Mouse (Mus musculus) left cerebral cortex, adult 8-10 months (tissue): ENCODE results near the gene Vamp5. TPM values are rescaled to one million over a fixed set of nuclear protein-coding genes. Genes with fewer than 3 reads are reported as not detected.

Source experiments
- DNase-seq, 2 experiments: peaks; one replicate each; pipeline ENCODE4 v3.0.0; 2022; ENCODE audit warnings: low spot score in 2 of 2
- total RNA-seq, 4 experiments: library from RNA; stranded (reverse); gene quantifications; 2 replicates each; pipeline ENCODE4 v1.2.4; 2022

Gene Vamp5
- total RNA-seq, 4 experiments from 2014 or later: 4.4 to 8.6 (median 6.9) TPM

DNA sequence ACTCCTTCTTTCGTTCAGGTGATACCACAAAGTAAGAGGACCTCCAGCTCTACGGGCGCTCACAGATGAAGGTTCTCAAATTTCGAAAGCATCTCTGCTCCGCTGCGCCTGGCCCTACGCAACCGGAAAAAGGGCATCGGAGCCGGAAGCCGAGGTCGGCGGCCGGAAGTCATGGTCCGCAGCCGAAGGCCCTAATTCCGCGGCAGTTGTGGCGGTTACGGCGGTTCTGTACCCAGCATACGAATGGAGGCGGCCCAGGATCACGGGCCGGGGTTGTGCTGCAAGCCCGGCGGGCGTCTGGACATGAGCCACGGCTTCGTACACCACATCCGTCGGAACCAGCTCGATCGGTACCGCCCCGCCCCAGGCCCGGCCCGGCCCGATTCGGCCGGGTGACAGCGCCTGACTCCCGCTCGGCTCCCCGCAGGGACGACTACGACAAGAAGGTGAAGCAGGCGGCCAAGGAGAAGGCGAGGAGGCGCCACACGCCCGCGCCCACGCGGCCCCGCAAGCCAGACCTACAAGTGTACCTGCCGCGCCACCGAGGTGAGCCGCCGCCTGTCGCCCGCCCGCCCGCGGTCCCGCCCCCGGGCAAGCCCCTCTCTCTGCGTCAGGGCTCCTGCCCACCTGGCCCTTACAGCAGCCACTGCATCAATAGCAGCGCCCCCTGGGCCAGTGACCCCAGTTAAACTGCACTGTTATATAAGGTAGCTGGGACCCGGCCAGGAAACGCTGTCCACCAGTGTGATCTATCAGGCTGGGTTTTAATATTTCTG lies 32.9 kb downstream of the Vamp5 start, which contains the start of gene 0610030E20Rik:
Gene 0610030E20Rik (plus strand): TSS at position 152 of the 776 bp plus-strand sequence.
- DNase-seq: peak in 1 of 2 experiments; percentile 69

- DNase-seq: no peak
These were observed 34.0 kb downstream of the Vamp5 start for GRCm38 (mm10) chr6:72346261-72346660.

DNA sequence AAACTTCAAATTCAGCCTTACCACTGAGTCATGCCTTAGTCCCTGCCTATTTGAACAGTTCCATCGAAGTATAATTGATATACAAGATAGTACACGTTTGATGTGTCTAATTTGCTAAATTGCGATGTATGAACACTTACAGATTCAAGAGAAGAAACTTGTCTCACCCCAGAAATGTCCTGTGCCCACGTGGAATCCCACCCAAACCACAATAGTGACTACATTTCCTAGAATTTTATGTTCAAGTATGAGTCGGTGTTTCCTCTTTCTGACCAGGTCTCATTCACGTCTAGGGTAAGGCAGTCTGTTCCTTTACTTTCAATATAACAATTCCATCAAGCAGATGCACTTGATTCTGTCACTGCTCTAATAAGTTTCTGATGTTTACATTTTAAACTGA lies 34.6 kb downstream of the Vamp5 start:
- no peak for DNase-seq

DNA sequence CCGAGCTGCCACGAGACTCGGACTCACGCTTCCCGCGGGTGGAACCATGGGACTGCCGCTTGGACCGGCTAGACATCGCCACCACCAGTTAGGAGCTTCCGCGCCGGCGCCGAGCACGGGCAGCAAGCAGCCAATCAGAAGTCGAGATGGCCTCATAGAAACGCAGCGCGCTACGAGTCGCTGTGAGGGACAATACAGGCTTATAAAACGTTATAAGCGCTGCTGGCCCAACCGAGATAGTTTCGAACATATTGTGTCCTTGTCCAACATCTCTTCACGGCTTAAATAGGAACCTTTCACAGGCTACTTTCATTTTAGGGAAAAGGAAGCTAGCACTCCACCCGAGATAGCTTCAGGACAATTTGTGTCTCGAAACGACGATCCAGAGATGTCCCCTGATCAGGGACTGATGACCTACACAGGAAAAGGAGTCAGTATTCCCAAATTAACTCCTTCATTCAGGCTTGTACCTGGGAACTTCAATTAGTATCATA lies 35.1 kb downstream of the Vamp5 start, which contains the start of gene Usp39:
Gene Usp39 (minus strand): TSS at position 111 of the 494 bp plus-strand sequence.
- DNase-seq: peak; percentile 90 to 93

GRCm38 (mm10) chr6:72344396-72345073 lies 35.7 kb downstream of the Vamp5 start:
- no peak for DNase-seq

GRCm38 (mm10) chr6:72340481-72340880 lies 39.8 kb downstream of the Vamp5 start:
- no peak for DNase-seq

- no peak for DNase-seq
These were observed 47.2 kb downstream of the Vamp5 start for GRCm38 (mm10) chr6:72333111-72333510.

- no peak for DNase-seq
These were observed 50.1 kb downstream of the Vamp5 start for GRCm38 (mm10) chr6:72330133-72330532.

DNA sequence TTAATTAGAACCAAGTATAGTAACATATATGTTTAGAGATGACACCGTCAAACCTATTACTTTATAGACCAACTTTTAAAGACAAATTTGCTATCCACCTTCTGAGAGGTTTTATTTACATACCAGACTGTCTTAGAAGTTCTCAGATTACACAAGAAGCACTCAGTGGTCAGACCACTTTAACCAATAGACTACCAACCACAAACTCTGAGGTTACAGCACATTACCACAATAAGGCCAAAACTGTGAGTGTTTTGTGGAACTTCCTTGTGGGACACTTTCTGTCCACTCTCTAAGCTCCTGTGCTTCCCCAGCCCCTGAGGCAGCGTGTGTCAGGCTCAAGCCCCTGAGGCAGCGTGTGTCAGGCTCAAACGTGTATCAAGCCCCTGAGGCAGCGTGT lies 51.2 kb downstream of the Vamp5 start:
- DNase-seq: no peak

DNA sequence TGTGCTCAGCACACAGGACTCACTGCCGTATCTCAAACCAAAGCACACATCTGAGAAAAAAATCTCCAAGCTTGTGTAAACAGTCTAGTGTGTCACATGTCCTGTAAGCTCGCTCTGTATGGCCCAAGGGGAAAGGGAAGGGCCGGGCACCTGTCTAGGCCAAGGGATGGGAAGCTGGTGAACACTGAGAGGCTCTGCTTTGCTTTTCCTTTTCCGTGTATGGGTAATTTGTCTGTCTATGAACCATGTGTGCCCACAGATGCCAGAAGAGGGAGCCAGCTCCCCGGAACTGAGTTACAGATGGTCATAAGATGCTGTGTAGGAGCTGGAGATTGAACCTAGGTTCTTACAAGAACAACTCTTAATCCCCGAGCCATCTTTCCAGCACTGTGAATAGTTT lies 54.0 kb downstream of the Vamp5 start:
- no peak for DNase-seq

DNA sequence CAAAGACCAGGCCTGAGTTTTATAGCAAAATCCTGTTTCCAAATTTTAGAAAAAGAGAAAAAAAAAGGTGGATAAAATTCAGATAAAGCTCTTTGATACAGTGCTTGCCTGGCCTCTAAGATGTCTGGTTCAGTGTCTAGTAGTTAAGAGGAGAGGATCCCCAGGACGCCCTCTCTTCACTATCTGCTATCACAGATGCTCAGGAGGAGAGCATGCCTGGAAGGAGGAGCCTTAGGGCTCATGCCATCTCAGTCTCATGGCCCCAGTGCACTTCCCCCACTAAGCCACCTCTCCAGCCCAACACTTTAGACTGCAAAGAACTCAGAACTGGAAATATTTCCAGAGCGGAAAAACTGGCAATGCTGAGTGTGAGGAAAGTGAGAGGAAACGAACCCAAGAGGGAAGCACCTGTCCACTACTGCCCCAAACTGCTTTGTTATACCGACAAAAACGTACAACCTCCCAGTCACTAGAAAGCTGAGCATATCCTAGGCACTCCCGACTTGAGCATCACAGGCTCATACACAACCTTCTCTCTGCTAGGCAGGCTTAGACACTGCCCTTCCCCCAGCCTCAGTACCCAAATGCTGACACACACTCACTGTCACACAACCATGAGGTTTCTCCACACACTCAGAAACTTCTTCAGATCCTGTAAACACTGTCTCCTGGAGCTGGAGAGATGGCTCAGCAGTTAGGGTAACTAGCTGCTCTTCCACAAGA lies 56.3 kb downstream of the Vamp5 start:
- no peak for DNase-seq

DNA sequence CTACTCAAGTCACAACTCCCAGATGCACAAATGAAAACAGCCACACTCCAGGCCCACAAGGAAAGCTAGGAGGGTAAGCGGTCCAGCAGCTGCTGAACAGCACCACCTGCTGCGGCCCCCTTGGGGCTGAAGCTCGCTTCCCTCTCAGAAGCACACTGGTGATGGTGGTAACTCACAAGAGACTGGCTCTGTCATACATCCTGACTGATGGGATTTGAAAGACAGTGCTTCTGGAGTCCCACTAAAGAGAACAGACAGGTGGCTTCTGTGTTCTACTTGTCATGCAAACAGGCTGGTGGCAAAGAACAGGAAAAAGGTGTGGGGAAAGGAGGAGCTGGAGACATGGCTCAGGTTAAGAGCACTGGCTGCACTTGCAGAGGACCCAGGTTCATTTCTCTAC lies 57.3 kb downstream of the Vamp5 start:
- no peak for DNase-seq

- DNase-seq: peak in 1 of 2 experiments; percentile 14
These were observed 61.2 kb downstream of the Vamp5 start for GRCm38 (mm10) chr6:72319019-72319418.

Other genes with a start within 250 kb of the Vamp5 start
- 1 to 10 TPM; 1.3 to 2.1 (median 1.9) TPM for gene Atoh8, start 144.9 kb downstream of the Vamp5 start, total RNA-seq
- not detected for gene Sftpb, start 75.9 kb downstream of the Vamp5 start, total RNA-seq
- 10 to 100 TPM; 29.6 to 33.2 (median 32.1) TPM for gene Usp39, start 35.3 kb downstream of the Vamp5 start, total RNA-seq
- 10 to 100 TPM; 14.7 to 19.1 (median 17.6) TPM for gene 0610030E20Rik, start 33.2 kb downstream of the Vamp5 start, total RNA-seq
- 10 to 100 TPM in 2 of 4 experiments, 1 to 10 TPM in 2; 8.9 to 12.8 (median 10.7) TPM for gene Tmem150a, start 25.0 kb downstream of the Vamp5 start, total RNA-seq
- gene Rnf181, start 13.5 kb downstream of the Vamp5 start, total RNA-seq: 10 to 100 TPM; 76.4 to 85.1 (median 81.5) TPM
- gene Vamp8, start 10.2 kb upstream of the Vamp5 start, total RNA-seq: 10 to 100 TPM; 16.5 to 23.2 (median 18.5) TPM
- 10 to 100 TPM; 20.3 to 24.7 (median 23.5) TPM for gene Ggcx, start 33.8 kb upstream of the Vamp5 start, total RNA-seq
- 100 to 1,000 TPM; 148 to 178 (median 163) TPM for gene Mat2a, start 59.1 kb upstream of the Vamp5 start, total RNA-seq
- gene Sh2d6, start 141.2 kb upstream of the Vamp5 start, total RNA-seq: 1 to 10 TPM in 2 of 4 experiments, under 1 TPM in 2; 0.59 to 1.7 (median 1.2) TPM
- 10 to 100 TPM in 2 of 4 experiments, 1 to 10 TPM in 2; 2.9 to 16.9 (median 10.0) TPM for gene Capg, start 163.9 kb upstream of the Vamp5 start, total RNA-seq
- 10 to 100 TPM; 21.1 to 26.4 (median 24.0) TPM for gene Elmod3, start 217.9 kb upstream of the Vamp5 start, total RNA-seq
- 10 to 100 TPM; 66.8 to 72.4 (median 68.4) TPM for gene Retsat, start 218.0 kb upstream of the Vamp5 start, total RNA-seq
- 100 to 1,000 TPM in 2 of 4 experiments, 10 to 100 TPM in 2; 93.0 to 104 (median 99.0) TPM for gene Tgoln1, start 236.5 kb upstream of the Vamp5 start, total RNA-seq